Mouse (Mus musculus): ENCODE measurements around the gene Gm20605.

GRCm38 (mm10) chr5:137670240-137670639, 41.3 kb downstream of the Gm20605 start:
- TF ChIP-seq CTCF (IDR thresholded peaks at IDR 0.05) (peak; percentile 65), EP300 (IDR thresholded peaks at IDR 0.05) (no peak)
